Mouse (Mus musculus) adrenal gland, adult 2 months (tissue): ENCODE measurements around the gene Pthlh. TPM values are rescaled to one million over a fixed set of nuclear protein-coding genes. Genes with fewer than 3 reads are reported as not detected.

Experiments
- DNase-seq: peaks from one replicate; pipeline ENCODE4 v3.0.0; 2021
- long read RNA-seq: library from polyadenylated mRNA; stranded (forward); transcript quantifications from one replicate; pipeline ENCODE4 v2.0.0, GENCODE M21; 2021
- polyA plus RNA-seq: library from polyadenylated mRNA; depleted of rRNA; stranded (reverse); fragments of >200 nt; gene quantifications from 2 replicates; pipeline ENCODE4 v1.2.3, GENCODE M21; 2012; rRNA removed
- total RNA-seq, 2 experiments: library from RNA; stranded (reverse); gene quantifications; 2 replicates each; pipeline ENCODE4 v1.2.3; 2021

Gene Pthlh
- total RNA-seq, result under 1 TPM in 1 of 2 experiments, not detected in 1; 0.93 TPM
- polyA plus RNA-seq, result 0.27 and 0.55 TPM in 2 replicates
- long read RNA-seq, result 0 reads

GRCm38 (mm10) chr6:147263587-147264565 lies at the start of gene Pthlh:
Gene Pthlh (minus strand): TSS chr6:147264183.
- peak; percentile 78 for DNase-seq

GRCm38 (mm10) chr6:147313331-147313730 lies 49.3 kb upstream of the Pthlh start:
- no peak for DNase-seq

GRCm38 (mm10) chr6:147310435-147310978 lies 46.5 kb upstream of the Pthlh start:
- peak; percentile 23 for DNase-seq

GRCm38 (mm10) chr6:147310035-147310434 lies 46.1 kb upstream of the Pthlh start:
- DNase-seq, result peak; percentile 1

GRCm38 (mm10) chr6:147304236-147304635 lies 40.3 kb upstream of the Pthlh start:
- peak; percentile 5 for DNase-seq

- no peak for DNase-seq
These were observed 35.6 kb upstream of the Pthlh start for GRCm38 (mm10) chr6:147299607-147300006.

GRCm38 (mm10) chr6:147279309-147279708 lies 15.3 kb upstream of the Pthlh start:
- no peak for DNase-seq

- DNase-seq, result peak; percentile 53
These were observed 4.3 kb upstream of the Pthlh start for GRCm38 (mm10) chr6:147268143-147268790.

- DNase-seq, result no peak
These were observed 2.5 kb upstream of the Pthlh start for GRCm38 (mm10) chr6:147266466-147266865.

- DNase-seq, result peak; percentile 29
These were observed 805 bp downstream of the Pthlh start for GRCm38 (mm10) chr6:147263178-147263577.

- DNase-seq, result no peak
These were observed 2.4 kb downstream of the Pthlh start for GRCm38 (mm10) chr6:147261616-147262015.

- DNase-seq, result peak; percentile 10
These were observed 3.2 kb downstream of the Pthlh start for GRCm38 (mm10) chr6:147260766-147261165.

- no peak for DNase-seq
These were observed 16.2 kb downstream of the Pthlh start for GRCm38 (mm10) chr6:147247782-147248181.

- no peak for DNase-seq
These were observed 19.7 kb downstream of the Pthlh start for GRCm38 (mm10) chr6:147244294-147244693.

- DNase-seq, result peak; percentile 64
These were observed 20.3 kb downstream of the Pthlh start for GRCm38 (mm10) chr6:147243655-147244054.

GRCm38 (mm10) chr6:147241541-147241940 lies 22.4 kb downstream of the Pthlh start:
- DNase-seq, result peak; percentile 58

- DNase-seq, result peak; percentile 46
These were observed 23.7 kb downstream of the Pthlh start for GRCm38 (mm10) chr6:147240203-147240804.

- no peak for DNase-seq
These were observed 37.3 kb downstream of the Pthlh start for GRCm38 (mm10) chr6:147226696-147227095.

GRCm38 (mm10) chr6:147219099-147219498 lies 44.9 kb downstream of the Pthlh start:
- DNase-seq, result no peak

- peak; percentile 75 for DNase-seq
These were observed 47.8 kb downstream of the Pthlh start for GRCm38 (mm10) chr6:147216156-147216555.

- peak; percentile 56 for DNase-seq
These were observed 56.1 kb downstream of the Pthlh start for GRCm38 (mm10) chr6:147207821-147208330.
